Mouse (Mus musculus): ENCODE results near the gene Chid1. TPM values are rescaled to one million over a fixed set of nuclear protein-coding genes. Genes with fewer than 3 reads are reported as not detected.
A peak's percentile ranks its signal among the peaks of the same experiment; 100 is the strongest.

Gene Chid1
- total RNA-seq, 2 experiments from 2014 or later = 59.2 to 72.0 TPM

DNA sequence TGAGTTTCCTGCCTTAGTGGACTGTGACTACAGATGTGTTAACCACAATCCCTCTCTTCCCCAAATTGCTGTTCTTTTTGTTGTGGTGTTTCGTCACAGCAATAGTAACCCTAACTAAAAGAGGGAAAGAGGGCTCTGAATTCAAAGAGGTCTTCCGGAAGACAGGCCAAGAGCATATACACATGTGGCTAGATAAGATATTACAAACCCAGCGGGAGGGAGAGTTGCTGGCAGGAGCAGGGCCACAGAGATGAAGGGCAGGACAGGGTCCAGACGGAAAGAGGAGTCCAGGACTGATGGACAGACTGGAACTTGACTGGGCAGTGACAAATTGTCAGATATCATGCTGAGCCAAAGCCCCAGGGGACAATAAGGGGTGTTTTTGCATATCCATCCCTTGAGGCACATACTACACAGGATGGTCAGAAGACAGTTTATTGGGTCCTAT is 18.7 kb upstream of the Chid1 start:
- intact Hi-C loops (cut with DNase I) = no loop called here
- TF ChIP-seq CTCF (IDR thresholded peaks at IDR 0.05) = no peak
- no peak for DNase-seq (ENCODE audit: extremely low spot score in 1 of 2, low spot score in 2 of 2)
- Histone ChIP-seq H3K27ac (no peak overlapping the region), H3K4me3 (no peak overlapping the region)

DNA sequence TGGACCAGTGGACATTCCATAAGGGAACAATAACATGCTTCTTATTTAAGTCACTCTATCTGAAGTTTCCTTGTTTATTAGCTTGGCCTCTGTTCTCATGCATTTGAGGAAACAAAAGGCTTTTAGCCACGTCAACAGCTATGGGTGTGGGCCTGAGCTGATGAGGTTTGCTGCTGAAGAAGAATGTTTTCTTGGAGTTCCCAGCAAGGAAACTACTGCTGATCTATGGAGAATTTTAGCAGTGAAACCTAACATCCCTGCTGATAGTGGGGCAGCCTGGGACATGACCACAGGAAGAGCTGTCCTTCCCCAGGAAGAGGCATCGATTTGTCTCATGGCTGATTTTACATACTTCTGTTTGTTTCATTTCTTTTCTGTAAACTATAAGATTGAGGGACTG is 10.8 kb upstream of the Chid1 start:
- no peak for DNase-seq (ENCODE audit: extremely low spot score in 1 of 2, low spot score in 2 of 2)
- intact Hi-C loops (cut with DNase I) = no loop called here
- no peak overlapping the region for H3K4me3 ChIP-seq

GRCm38 (mm10) chr7:141549432-141550061 is 9.9 kb upstream of the Chid1 start:
- DNase-seq (ENCODE audit: extremely low spot score in 1 of 2, low spot score in 2 of 2) = no peak
- TF ChIP-seq CTCF (IDR thresholded peaks at IDR 0.05) = no peak
- intact Hi-C loops (cut with DNase I) = no loop called here
- Histone ChIP-seq H3K27ac (no peak overlapping the region), H3K4me3 (no peak overlapping the region)

More for the DNA sequence above, 10.8 kb upstream of the Chid1 start:
- TF ChIP-seq CTCF (IDR thresholded peaks at IDR 0.05) = no peak
- H3K27ac ChIP-seq = no peak overlapping the region

DNA sequence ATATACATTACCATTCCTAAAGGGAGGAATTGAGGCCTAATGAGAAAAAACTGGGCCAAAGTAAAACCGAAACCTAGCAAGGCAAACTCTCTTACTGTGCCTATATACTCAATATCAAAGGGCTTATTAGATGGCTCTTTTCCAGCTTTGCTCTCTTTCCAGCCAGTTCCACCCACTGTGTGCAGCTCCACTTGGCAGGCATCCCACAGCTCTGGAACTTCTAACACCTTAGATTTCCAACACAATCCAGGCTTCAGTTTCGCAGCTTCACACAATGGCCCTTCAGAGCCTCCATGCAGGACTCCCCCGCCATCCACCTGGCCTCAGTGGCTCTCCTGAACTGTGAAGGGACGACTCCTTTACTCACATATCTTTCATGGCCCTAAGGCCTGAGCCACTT is 5.0 kb upstream of the Chid1 start:
- no peak for DNase-seq (ENCODE audit: extremely low spot score in 1 of 2, low spot score in 2 of 2)
- Histone ChIP-seq H3K4me3 (no peak overlapping the region), H3K27ac (no peak overlapping the region)
- no peak for TF ChIP-seq CTCF (IDR thresholded peaks at IDR 0.05)
- intact Hi-C loops (cut with DNase I) = no loop called here

DNA sequence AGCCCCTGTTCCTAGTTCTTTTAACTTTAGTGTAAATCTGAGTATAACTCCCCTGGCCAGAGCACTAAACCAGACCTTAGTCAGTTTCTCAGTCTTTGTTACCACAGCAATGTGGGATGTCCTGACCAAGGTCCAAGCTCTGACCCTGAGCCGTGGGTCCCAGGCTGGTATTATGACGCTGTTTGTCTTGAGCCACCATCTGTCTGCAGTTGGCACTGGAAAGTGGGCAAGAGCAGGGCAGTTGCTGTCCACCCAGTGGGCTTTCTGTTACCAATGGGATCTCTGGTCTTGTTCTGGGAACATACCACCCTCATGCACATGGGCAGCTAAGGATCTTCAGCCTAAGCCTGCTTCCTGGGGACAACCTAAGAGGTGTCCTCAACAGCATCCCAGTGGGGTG is 2.9 kb upstream of the Chid1 start:
- no peak for DNase-seq (ENCODE audit: extremely low spot score in 1 of 2, low spot score in 2 of 2)
- intact Hi-C loops (cut with DNase I) = no loop called here
- no peak overlapping the region for H3K27ac ChIP-seq

GRCm38 (mm10) chr7:141541681-141542080 is 2.0 kb upstream of the Chid1 start:
- Histone ChIP-seq H3K27ac (no peak overlapping the region), H3K4me3 (no peak overlapping the region)
- TF ChIP-seq CTCF (IDR thresholded peaks at IDR 0.05) = no peak
- DNase-seq (ENCODE audit: extremely low spot score in 1 of 2, low spot score in 2 of 2) = no peak
- intact Hi-C loops (cut with DNase I) = loop anchor here (2.0 kb wide), 1 partner anchor 19 kb away; no protein-coding TSS in a partner anchor

More for the DNA sequence above, 2.9 kb upstream of the Chid1 start:
- H3K4me3 ChIP-seq = no peak overlapping the region
- TF ChIP-seq CTCF (IDR thresholded peaks at IDR 0.05) = no peak

GRCm38 (mm10) chr7:141540312-141541081 is 840 bp upstream of the Chid1 start:
- H3K27ac ChIP-seq = peak overlapping the region; percentile 87
- DNase-seq (ENCODE audit: extremely low spot score in 1 of 2, low spot score in 2 of 2) = peak; percentile 57 to 72
- TF ChIP-seq CTCF (IDR thresholded peaks at IDR 0.05) = no peak
- intact Hi-C loops (cut with DNase I) = loop anchor here (1.0 to 2.0 kb wide), 3 partner anchors 20 to 265 kb away; no protein-coding TSS in a partner anchor
- peak overlapping the region; percentile 84 for H3K4me3 ChIP-seq

- H3K27ac ChIP-seq = peak overlapping the region; percentile 87
- no peak for TF ChIP-seq CTCF (IDR thresholded peaks at IDR 0.05)
- H3K4me3 ChIP-seq = peak overlapping the region; percentile 84
- DNase-seq (ENCODE audit: extremely low spot score in 1 of 2, low spot score in 2 of 2) = no peak
- intact Hi-C loops (cut with DNase I) = loop anchor here (10.0 kb wide), 1 partner anchor 366 kb away; no protein-coding TSS in a partner anchor
Observed at GRCm38 (mm10) chr7:141538852-141539555, 653 bp downstream of the Chid1 start.

DNA sequence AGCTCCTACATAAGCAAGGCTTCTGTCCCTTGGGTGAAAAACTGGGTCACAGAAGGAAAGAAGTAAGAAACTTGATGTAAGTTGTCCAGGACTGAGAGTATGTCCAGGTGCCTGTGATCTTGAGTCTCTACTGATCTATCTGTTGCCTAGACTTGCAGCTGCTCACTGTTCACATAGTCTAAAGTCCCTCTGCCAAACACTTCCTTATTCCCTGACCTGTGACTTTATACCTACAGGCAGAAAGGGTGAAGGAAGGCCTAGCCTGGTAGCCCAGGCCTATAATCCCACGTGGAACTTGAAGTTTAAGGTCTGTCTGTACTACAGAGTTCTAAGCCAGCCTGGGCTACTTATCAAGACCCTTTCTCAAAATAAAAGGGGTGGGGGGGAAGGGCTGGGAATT is 4.1 kb downstream of the Chid1 start:
- intact Hi-C loops (cut with DNase I) = loop anchor here (10.0 kb wide), 1 partner anchor 369 kb away; no protein-coding TSS in a partner anchor
- Histone ChIP-seq H3K27ac (no peak overlapping the region), H3K4me3 (no peak overlapping the region)
- TF ChIP-seq CTCF (IDR thresholded peaks at IDR 0.05) = no peak
- no peak for DNase-seq (ENCODE audit: extremely low spot score in 1 of 2, low spot score in 2 of 2)

- Histone ChIP-seq H3K4me3 (no peak overlapping the region), H3K27ac (no peak overlapping the region)
- DNase-seq (ENCODE audit: extremely low spot score in 1 of 2, low spot score in 2 of 2) = no peak
- no peak for TF ChIP-seq CTCF (IDR thresholded peaks at IDR 0.05)
- intact Hi-C loops (cut with DNase I) = loop anchor here (1.0 to 2.0 kb wide), 3 partner anchors 45 to 141 kb away; no protein-coding TSS in a partner anchor
Observed at GRCm38 (mm10) chr7:141525580-141525925, 14.1 kb downstream of the Chid1 start.

- TF ChIP-seq CTCF (IDR thresholded peaks at IDR 0.05) = peak; percentile 92
- Histone ChIP-seq H3K27ac (no peak overlapping the region), H3K4me3 (no peak overlapping the region)
- DNase-seq (ENCODE audit: extremely low spot score in 1 of 2, low spot score in 2 of 2) = peak; percentile 69 to 76
- intact Hi-C loops (cut with DNase I) = loop anchor here (1.0 to 2.0 kb wide), 3 partner anchors 45 to 142 kb away; no protein-coding TSS in a partner anchor
Observed at GRCm38 (mm10) chr7:141524760-141525579, 14.7 kb downstream of the Chid1 start.

Data from left cerebral cortex, adult 2 months (tissue).